Mouse (Mus musculus) cerebellum, adult 9-10 months (tissue): ENCODE data around the gene Slf2.

Experiments
- DNase-seq: peaks from one replicate; pipeline ENCODE4 v3.0.0; 2022

Slf2 gene

GRCm38 (mm10) chr19:44930744-44931453 lies at the start of gene Slf2:
TSS of gene Slf2 (plus strand) at chr19:44931151.
- peak; percentile 99 for DNase-seq

DNA sequence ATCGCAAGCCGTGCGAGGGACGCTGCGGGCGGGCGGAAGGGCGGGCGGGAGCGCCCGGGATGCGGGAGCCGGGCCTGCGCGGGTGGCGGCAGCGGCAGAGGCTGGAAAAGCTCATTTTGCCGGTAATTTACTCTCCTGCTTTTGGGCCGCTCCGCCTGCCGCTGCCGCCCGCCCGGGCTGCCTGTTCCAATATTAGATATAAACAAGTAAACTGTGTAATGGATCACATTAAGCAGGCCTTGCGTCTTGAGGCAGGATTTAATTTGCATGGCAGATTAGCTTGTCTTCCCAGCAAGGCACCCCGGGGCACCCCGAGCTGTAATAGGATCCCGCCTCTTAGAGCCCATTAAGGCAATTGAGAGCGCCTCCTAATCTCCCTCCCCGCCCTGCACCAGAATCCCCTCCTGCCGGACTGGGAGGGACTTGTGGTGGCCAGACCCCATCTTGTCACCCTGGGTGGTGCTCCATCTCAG lies 48.4 kb upstream of the Slf2 start:
- DNase-seq = peak; percentile 22

- DNase-seq = no peak
Observed at GRCm38 (mm10) chr19:44884331-44884730, 46.6 kb upstream of the Slf2 start.

GRCm38 (mm10) chr19:44886475-44886874 lies 44.5 kb upstream of the Slf2 start:
- no peak for DNase-seq

DNA sequence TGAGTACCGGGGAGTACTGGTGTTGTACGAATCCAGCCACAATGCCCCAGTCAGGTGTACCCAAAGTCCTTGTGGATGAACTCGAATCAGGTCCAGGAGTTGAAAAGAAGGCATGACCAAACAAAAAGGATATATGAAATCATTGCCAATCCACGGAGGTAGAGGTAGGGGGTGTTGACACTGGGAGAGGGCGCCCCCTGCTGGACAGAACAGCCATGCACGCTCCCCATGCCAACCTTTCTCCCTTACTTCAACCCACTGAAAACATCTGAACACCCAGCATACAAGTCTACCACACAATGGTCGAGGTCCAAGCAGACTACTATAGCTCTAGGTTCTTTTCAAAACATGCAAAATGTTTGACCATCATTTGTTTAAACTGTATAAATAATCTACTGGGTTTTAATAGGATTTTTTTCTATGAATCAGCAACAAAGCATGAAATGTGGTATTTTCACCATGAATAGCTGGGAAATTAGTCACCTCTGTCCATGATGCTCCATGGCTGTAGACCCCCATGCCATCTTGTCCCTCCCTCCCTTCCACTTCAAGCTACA lies 43.2 kb upstream of the Slf2 start:
- peak; percentile 34 for DNase-seq

GRCm38 (mm10) chr19:44889548-44889947 lies 41.4 kb upstream of the Slf2 start:
- DNase-seq = no peak

- DNase-seq = no peak
Observed at GRCm38 (mm10) chr19:44891446-44891845, 39.5 kb upstream of the Slf2 start.

DNA sequence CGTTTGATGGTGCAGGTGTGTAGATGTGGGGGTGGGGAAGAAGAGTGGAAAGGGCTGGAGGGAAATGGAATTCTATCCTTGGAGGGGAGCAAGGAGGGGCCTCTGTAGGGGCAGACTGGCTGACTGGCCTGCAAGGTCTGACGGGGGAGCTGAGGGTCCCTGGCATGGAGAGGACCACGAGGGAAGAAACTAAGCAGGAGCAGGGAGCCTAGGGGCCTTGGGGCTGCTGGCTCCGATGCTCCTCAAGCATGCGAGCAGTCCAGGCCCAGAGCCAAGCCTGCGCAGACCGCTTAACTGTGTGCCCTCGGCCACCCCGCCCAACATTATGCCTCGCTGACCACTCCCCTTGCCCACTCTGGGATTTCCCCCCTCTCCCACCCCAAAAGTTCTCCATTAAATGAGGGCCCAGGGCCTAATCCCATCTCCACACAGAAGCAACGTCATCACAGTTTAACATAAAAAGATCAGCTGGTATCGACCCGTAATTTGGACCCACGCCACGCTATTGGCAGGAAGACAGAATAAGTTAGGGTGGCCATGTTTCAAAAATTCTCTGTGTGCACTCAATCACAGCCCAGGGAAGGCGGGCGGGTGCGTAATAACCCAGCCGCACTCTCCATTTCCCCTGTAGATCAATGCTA lies 37.6 kb upstream of the Slf2 start:
- no peak for DNase-seq

DNA sequence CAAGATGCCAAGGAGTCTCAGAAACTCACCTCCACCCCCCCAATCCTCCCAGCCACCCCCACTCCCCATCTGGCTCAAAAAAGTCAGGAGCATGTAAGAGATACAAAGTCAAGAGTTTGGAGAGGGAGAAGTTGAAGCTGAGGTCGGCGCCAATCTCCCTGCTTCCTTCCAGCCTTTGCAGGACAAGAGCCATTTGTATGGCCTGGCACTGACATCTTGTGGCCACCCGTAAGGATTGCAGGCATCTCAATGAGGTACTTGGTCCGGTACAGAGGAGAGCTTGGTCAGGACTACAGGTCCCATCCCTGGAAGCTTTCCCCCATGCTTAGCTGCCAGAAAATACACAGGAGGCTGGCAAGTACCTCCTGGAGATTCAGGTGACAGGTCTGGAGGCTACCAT lies 35.7 kb upstream of the Slf2 start:
- peak; percentile 61 for DNase-seq

DNA sequence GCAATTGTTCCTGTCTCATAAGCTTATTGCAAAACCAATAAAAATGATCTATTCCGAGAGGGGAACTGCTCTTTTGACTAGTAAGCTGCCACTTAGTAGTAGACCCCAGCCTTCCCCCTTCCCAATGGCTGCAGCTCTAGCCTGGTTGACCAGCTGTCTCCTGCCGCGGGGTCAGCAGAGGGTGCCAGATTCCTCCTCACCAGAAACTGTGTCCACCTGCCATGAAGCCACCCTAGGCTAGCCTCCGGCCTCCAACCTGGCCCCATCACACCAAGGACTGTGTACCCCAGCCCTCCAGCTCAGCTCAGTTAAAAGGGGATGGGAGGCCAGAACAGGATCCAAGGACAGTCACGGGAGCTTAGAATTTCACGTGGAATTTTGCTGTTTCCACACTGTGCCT lies 34.5 kb upstream of the Slf2 start:
- no peak for DNase-seq

DNA sequence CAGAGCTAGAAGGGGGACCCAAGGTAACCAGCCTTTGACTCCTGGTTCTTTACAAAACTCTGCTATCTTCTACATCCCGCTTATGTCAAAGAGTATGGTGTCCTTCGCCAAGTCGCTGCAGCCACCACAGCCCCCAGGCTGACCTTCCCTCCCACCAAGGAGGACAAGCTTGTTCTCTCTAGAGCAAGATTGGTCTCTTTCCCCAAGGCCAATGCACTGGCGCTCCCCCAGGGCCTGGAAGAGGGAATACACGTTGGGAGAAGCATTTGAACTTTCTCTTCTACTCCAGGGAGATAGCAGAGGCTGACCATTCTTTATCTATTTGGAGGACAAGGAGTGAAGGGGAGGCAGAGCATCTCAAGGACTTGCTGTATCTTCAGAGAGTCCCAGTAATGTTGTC lies 33.4 kb upstream of the Slf2 start:
- no peak for DNase-seq

DNA sequence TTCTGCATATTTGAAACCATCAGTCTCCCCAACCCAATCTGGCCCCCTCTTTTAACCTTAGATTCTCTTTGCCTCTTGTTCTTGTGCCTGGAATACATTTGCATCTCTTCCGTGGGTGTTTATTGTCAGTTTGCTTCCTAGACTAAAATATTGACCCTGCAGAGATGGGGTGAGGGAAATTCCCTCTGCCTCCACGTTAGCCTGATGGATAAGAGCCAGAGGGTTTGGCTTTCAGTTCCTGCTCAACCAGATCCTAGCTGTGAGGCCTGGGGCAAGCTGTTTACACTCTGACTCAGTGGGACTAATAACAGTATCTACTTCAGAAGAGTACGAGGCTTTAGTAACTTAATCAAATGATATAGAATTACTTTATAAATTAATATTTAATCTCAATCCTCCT lies 32.3 kb upstream of the Slf2 start:
- DNase-seq = no peak

- no peak for DNase-seq
Observed at GRCm38 (mm10) chr19:44899104-44899793, 31.7 kb upstream of the Slf2 start.

GRCm38 (mm10) chr19:44899947-44900773 lies 30.8 kb upstream of the Slf2 start:
- DNase-seq = no peak

DNA sequence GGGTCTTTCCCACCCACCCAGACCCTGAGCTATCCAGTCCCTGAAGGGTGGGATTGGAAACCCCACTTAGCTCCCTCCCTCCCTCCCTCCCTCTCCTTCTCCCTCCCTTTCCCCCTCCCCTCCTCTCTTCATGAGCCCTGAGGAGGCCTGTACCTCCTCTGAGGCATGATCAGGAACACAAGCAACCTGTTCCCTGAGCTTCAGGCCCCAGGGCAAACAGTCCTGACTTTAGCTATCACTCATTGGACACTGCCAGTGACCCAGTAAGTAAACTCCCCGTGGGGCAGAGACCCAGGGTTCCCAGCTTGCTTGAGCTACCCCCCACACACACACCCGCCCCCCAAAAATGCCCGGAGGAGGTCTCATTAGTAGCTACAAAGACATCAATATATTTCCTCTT lies 29.9 kb upstream of the Slf2 start:
- DNase-seq = no peak

GRCm38 (mm10) chr19:44902324-44902723 lies 28.6 kb upstream of the Slf2 start:
- DNase-seq = no peak

- DNase-seq = no peak
Observed at GRCm38 (mm10) chr19:44903343-44904000, 27.5 kb upstream of the Slf2 start.

DNA sequence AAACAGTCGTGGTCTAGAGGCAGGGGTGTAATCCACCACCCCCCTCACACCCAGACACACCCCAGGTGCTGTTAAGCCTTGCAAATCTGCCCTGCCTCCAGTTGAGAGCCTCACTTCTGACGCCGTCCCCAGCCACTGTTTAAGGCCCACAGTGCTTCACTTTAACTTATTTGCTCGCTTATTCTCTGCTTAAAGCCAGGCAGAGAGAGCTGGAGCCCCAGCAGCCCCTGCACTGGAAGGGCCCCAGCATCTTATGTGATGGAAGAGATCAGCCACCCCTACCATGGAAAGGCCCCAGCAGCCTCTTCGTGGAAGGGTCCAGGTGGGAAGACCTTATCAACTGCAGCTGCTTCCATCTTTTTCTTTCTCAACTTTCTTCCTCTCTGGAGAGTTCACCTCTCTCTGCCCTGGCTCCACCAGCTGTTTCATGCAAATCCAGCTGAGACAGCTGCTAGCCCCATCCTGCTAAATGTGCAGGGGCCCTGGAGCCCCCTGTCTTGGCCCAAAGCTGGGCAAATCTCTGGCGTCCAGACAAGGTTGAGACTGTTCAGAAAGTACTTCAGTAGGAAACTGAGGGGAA lies 26.7 kb upstream of the Slf2 start:
- no peak for DNase-seq

GRCm38 (mm10) chr19:44905316-44905715 lies 25.6 kb upstream of the Slf2 start:
- no peak for DNase-seq

DNA sequence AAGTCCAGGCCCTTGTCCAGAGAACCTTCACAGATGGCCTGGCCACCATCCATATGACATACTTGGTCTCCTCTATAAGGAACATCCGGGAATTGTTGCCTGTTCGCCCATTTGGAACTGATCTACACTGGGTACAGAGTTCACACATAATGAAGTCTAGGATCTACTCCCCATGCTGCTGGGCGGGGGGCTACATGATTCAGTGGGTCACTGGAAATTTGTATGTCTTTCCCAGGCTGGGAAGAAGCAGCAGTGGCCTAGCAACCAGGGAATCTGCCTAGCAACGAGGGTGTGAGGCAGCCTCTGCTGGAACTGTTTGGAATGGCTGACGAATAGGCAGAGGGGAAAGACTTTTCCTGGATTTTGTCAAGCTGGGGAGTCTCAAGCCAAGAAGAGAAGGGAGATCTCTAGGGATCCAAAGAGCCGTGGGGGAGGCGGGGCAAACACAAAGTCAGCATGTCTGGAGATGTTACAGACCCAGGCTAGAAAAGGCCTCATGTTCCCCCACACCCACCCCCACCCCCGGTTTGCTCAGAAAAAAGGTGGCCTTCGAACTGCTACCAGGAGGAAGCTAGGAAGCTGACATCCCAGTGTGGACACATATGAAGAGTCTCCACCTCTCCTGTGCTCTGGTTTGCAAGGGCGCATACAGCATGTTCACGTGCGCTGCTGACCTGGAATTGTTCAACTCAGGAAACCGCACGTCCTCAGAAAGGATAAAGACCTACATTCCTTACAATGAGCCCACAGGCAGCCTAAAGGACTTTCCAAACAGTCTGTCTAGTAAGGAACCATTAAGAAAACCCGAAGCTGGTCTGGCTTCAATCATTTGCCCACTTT lies 22.9 kb upstream of the Slf2 start:
- DNase-seq = no peak
